Mouse (Mus musculus): Measurements from ENCODE around the gene Hist1h2bk.
A peak's percentile ranks its signal among the peaks of the same experiment; 100 is the strongest.

Hist1h2bk gene

GRCm38 (mm10) chr13:22013716-22014115 is 22.0 kb upstream of the Hist1h2bk start:
- DNase-seq (ENCODE audit: low spot score in 2 of 2), result no peak

DNA sequence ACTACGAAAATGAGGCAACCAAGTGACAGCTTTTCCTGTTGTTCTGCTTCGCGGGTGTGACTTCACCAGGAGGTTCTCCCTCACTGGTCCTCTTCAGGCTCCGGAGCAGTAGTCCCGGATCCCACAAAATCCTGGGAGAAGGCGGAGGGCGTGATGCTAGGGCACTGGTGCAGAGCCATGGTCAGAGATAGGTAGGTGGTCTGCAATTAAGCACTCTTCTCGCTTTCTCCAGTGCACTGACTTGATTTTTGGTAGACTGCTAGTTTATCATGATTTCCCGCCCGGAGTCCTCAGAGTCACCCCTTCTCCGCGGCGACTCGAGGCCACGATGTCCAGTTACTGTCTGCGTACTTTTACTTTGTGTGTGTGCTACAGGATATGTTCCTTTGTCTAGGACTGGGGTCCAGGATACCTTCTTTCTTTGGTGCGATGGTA is 21.2 kb upstream of the Hist1h2bk start:
- no peak for DNase-seq (ENCODE audit: low spot score in 2 of 2)

GRCm38 (mm10) chr13:22015479-22016450 is 19.9 kb upstream of the Hist1h2bk start:
- DNase-seq (ENCODE audit: low spot score in 2 of 2), result peak in 1 of 2 experiments; percentile 74

DNA sequence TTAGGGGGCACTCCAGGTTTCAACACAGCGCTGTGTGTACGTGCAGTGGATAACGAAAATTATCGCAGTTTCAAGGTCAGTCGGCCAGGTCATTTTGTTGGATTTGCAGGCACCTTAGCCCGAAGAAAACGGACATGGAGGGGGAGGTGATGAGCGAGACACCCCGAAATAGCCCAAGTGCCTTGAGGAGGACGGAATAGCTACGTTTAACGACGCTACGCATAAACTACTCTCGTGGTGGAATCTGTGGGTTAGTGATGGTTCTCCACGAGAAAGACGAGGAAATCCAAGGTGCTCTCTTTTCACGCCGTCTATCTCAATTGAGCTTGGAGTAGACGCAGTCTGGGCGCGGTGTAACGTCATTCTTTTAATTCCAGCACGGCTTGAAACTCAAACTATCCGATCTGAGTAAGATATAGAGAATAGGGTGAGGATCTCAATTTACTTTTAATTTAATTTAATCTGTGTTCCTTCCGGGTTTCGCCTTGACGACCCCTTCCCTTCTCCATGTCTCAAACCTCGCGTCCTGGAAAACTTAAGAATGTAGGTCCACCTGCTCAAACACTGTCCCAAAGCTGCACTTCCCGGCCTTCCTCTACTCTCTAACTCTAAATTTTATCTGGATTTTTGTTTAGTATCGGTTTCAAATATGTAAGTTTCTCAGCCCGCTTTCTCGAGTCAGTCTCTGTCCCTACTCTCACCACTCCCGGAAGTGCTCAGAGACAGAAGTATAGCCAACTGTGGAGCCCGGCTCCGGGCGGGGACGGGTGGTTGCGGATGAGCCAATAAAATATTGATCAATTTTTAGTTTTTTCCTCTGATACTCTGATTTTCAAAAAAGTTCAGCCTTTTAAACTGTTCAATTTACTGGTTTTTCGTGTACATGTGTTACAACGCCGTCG is 15.5 kb upstream of the Hist1h2bk start:
- no peak for DNase-seq (ENCODE audit: low spot score in 2 of 2)

GRCm38 (mm10) chr13:22020901-22021339 is 14.8 kb upstream of the Hist1h2bk start:
- peak in 1 of 2 experiments; percentile 59 for DNase-seq (ENCODE audit: low spot score in 2 of 2)

- DNase-seq (ENCODE audit: low spot score in 2 of 2), result no peak
These were observed 14.1 kb upstream of the Hist1h2bk start for GRCm38 (mm10) chr13:22021581-22021980.

- peak in 1 of 2 experiments; percentile 67 for DNase-seq (ENCODE audit: low spot score in 2 of 2)
These were observed 13.4 kb upstream of the Hist1h2bk start for GRCm38 (mm10) chr13:22022241-22022640.

DNA sequence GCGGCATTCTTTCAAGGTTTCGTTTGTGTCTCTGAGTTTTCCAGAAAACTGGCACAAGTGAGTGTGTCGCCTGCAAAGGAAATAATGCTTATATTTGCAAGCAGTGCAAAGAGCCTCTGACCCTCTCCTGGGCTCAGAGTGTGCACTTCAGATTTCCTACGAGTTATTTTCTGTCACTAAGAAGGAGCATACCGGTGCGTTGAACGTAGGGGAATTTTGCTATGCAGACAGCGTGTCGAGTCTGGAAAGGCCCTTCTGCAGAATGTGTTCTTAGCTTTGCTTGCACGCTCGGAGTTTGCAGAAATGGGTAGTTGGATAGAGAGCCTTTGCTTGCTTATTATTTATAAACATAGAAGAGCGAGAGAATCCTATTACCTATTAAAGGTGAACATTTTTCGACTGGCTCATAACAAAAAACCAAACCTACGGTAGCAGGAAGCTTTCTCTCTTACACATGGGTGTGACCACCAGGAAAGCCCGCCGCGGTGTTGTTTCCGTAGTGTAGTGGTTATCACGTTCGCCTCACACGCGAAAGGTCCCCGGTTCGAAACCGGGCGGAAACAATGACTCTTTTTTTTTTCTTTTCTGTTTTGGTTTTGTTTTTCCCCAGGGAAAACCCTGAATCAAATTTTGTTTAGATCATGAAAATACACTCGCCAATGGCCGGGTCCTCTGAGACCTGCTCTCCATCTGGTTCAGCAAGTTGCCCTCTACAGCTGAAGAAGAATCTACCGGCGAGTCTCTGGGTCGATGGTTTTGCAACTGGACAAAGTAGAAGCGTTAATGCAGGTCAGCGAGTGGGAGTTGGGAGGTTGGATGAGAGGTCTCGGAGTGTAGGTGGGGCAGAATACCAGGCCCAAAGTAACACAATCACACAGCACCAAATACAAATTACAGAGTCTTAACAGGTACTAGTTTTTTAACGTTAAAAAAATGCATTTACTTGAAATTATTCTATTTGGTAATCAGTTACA is 9.3 kb upstream of the Hist1h2bk start:
- DNase-seq (ENCODE audit: low spot score in 2 of 2), result peak in 1 of 2 experiments; percentile 89

DNA sequence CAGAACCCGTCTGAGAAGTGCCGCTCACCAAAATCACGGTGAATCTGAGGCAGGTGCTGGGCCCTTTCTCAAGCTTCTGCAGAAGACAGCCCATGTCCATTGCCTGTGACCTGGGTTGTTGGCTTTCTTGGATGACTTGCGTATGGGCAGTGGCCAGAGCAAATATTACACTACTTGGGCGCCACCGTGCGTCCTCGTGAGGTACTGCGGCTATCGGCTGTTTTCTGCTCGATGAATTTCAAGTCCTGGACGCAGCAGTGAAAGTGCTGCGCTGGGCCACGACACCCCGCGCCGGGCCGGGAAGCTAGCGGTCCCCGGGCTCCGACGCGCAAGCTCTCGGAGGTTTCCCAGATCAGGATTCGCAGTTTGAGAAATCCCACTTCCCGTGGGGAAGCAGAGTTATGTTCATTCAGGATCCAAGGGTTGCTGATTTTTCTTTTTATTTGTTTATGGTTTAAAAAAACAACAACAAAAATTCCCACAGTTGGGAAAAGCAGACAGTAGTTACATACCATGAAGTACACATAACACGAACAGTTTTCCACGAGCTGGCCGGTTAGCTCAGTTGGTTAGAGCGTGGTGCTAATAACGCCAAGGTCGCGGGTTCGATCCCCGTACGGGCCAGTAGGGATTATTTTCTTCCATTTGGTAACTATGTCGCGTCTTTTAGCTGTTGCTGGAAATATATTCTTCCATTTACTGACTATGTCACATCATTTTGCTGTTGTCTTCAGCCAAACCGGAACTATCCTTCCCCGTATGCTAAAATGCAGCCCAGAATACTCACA is 6.8 kb upstream of the Hist1h2bk start:
- peak; percentile 70 to 97 for DNase-seq (ENCODE audit: low spot score in 2 of 2)

DNA sequence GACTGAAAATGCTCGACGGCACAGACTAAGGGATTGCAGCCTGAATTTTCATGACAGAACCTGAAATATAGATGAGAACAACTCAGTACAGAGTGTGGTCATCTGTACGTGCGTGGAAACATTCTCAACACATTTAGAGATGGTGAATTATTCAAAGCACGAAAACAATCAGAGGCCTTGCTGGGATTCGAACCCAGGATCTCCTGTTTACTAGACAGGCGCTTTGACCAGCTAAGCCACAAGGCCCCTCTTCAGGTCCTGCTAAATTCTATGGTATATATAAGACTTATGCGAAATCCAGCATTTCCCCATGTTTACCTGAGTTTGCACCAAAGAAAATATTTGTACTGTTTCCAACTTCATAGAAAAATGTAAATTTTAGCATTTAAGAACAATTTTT is 5.7 kb upstream of the Hist1h2bk start:
- no peak for DNase-seq (ENCODE audit: low spot score in 2 of 2)

- no peak for DNase-seq (ENCODE audit: low spot score in 2 of 2)
These were observed 5.2 kb upstream of the Hist1h2bk start for GRCm38 (mm10) chr13:22030493-22030892.

GRCm38 (mm10) chr13:22033741-22034442 is 1.8 kb upstream of the Hist1h2bk start:
- DNase-seq (ENCODE audit: low spot score in 2 of 2), result no peak

- DNase-seq (ENCODE audit: low spot score in 2 of 2), result no peak
These were observed 1.0 kb upstream of the Hist1h2bk start for GRCm38 (mm10) chr13:22034443-22035266.

GRCm38 (mm10) chr13:22036149-22036956 is 683 bp downstream of the Hist1h2bk start:
- DNase-seq (ENCODE audit: low spot score in 2 of 2), result no peak

- DNase-seq (ENCODE audit: low spot score in 2 of 2), result no peak
These were observed 1.3 kb downstream of the Hist1h2bk start for GRCm38 (mm10) chr13:22036986-22037385.

- no peak for DNase-seq (ENCODE audit: low spot score in 2 of 2)
These were observed 1.7 kb downstream of the Hist1h2bk start for GRCm38 (mm10) chr13:22037415-22037814.

GRCm38 (mm10) chr13:22039364-22039763 is 3.7 kb downstream of the Hist1h2bk start:
- no peak for DNase-seq (ENCODE audit: low spot score in 2 of 2)
